In the genomic region with DNA sequence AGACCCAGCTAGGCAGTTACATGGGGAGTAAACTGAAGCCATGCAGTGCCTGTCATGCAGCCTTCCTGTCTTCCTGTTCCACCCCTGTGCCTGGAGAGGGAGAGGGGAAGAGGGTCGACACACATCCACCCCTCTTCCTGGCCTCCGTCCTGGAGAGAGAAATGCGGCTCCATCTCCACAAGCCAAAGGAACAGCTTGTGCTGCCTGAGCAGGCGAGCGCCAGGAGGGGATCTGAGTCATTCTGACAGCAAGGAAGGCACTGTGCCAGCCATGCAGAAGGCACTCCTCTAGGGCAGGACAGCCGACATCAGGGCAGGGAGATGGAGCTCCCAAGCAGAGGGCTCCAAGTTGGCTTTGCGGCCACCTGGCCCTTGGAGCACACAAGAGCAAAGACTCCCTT, we compare ENCODE assay signal across 9 mouse cellular contexts. TPM values are rescaled to one million over a fixed set of nuclear protein-coding genes. Genes with fewer than 3 reads are reported as not detected.
DNase-seq lines count a peak whose midpoint lies in the region; ATAC-seq and TF ChIP-seq lines count a peak whose summit lies in the region.
"Had no signal": no experiment of that assay in that cellular context is flagged by ENCODE, and none has a peak within 500 bp of the region (broad histone marks: within the 10 kb centered on the region; RNA-seq: fewer than 3 reads in every experiment).

No protein-coding gene starts in this region.

- DNase-seq in kidney, postnatal 10 days, result peak; percentile 25
- peak; percentile 66 for DNase-seq in brain, embryonic 18.5 days (ENCODE audit: low read depth, low spot score)
- peak; percentile 63 for DNase-seq in gastrocnemius, adult 2 months
- DNase-seq in layer of hippocampus, postnatal 36 days, result peak; percentile 87 to 89
- DNase-seq in T-cell, adult 2 months (ENCODE audit: low spot score), result no peak
- DNase-seq in thymus, adult 2 months, result no peak
- DNase-seq: liver, embryonic 13.5 days had no signal

- no peak for TF ChIP-seq POLR2A in thymus, adult 2 months (IDR thresholded peaks at IDR 0.05; ENCODE audit: control insufficient read depth, extremely low read depth, insufficient read depth, low read length, poor library complexity)

- TF ChIP-seq CTCF in gastrocnemius, adult 2 months (IDR thresholded peaks at IDR 0.05), result no peak
- TF ChIP-seq CTCF in thymus, adult 2 months (IDR thresholded peaks at IDR 0.05; ENCODE audit: borderline replicate concordance, control insufficient read depth, extremely low read depth, insufficient read depth, low read length, poor library complexity), result no peak

- H3K27ac ChIP-seq in kidney, embryonic 16.5 days (ENCODE audit: low read length), result no peak overlapping the region
- no peak overlapping the region for H3K27ac ChIP-seq in gastrocnemius, adult 2 months
- no peak overlapping the region for H3K27ac ChIP-seq in thymus, adult 2 months (ENCODE audit: control insufficient read depth, insufficient read depth, low read length)
- H3K27ac ChIP-seq: liver, embryonic 13.5 days had no signal

- H3K9me3 ChIP-seq in kidney, embryonic 16.5 days (ENCODE audit: low read length), result no peaks in the 10 kb centered on the region
- H3K9me3 ChIP-seq: liver, embryonic 13.5 days had no signal

- WGBS in kidney, embryonic 16.5 days, result 51% methylated on average over 7 of the region's 7 CpGs
- 50% methylated on average over 7 of the region's 7 CpGs for WGBS in thymus, adult 2 months

- H3K27me3 ChIP-seq in kidney, embryonic 16.5 days (ENCODE audit: insufficient read depth, low read length), result no peaks in the 10 kb centered on the region
- no peaks in the 10 kb centered on the region for H3K27me3 ChIP-seq in thymus, adult 2 months (ENCODE audit: control insufficient read depth, insufficient read depth, low read length)
- H3K27me3 ChIP-seq: liver, embryonic 13.5 days had no signal

- H3K9ac ChIP-seq in kidney, embryonic 16.5 days (replicated peaks; ENCODE audit: low read length), result no peak overlapping the region
- H3K9ac ChIP-seq: liver, embryonic 13.5 days had no signal

- no peak overlapping the region for H3K4me2 ChIP-seq in kidney, embryonic 16.5 days (replicated peaks; ENCODE audit: low read depth, low read length)
- H3K4me2 ChIP-seq: liver, embryonic 13.5 days had no signal

- intact Hi-C loops in gastrocnemius, adult 2 months (cut with DNase I), result no loop called here

- H3K36me3 ChIP-seq in kidney, embryonic 16.5 days (ENCODE audit: insufficient read depth, low read length), result no peaks in the 10 kb centered on the region
- no peaks in the 10 kb centered on the region for H3K36me3 ChIP-seq in thymus, adult 2 months (ENCODE audit: control insufficient read depth, insufficient read depth, low read length)
- H3K36me3 ChIP-seq: liver, embryonic 13.5 days had no signal

- no peak for ATAC-seq in kidney, embryonic 16.5 days (ENCODE audit: low FRiP score, low TSS enrichment)
- ATAC-seq in megakaryocyte, adult 5-6 weeks (ENCODE audit: poor library complexity, severe bottlenecking), result no peak

- no peak overlapping the region for H3K4me3 ChIP-seq in kidney, embryonic 16.5 days (ENCODE audit: low read length)
- H3K4me3 ChIP-seq in gastrocnemius, adult 2 months, result no peak overlapping the region
- no peak overlapping the region for H3K4me3 ChIP-seq in thymus, adult 2 months (ENCODE audit: control insufficient read depth, insufficient read depth, low read length)
- H3K4me3 ChIP-seq: liver, embryonic 13.5 days had no signal

- H3K4me1 ChIP-seq in kidney, embryonic 16.5 days (ENCODE audit: insufficient read depth, low read length), result no peaks in the 10 kb centered on the region
- H3K4me1 ChIP-seq in thymus, adult 2 months (replicated peaks; ENCODE audit: control insufficient read depth, insufficient read depth, low read length), result no peaks in the 10 kb centered on the region; the same call in 1 of the 2 replicates
- H3K4me1 ChIP-seq: liver, embryonic 13.5 days had no signal

RNA-seq across cellular contexts. Expression of gene Kcna5, which starts 50.6 kb away (rescaled TPM):
- polyA plus RNA-seq in kidney, embryonic 16.5 days (2015; fragmentation: Nextera tagmentation; extraction: Ambion mirVana), result 4.8 and 5.0 TPM in 2 replicates
- 10 to 100 TPM in 1 of 2 experiments, 1 to 10 TPM in 1; 3.8 to 10.3 TPM for total RNA-seq in gastrocnemius, adult 2 months (2021)
- 1 to 10 TPM; 1.3 to 1.6 TPM for total RNA-seq in layer of hippocampus, postnatal 36 days (2021)
- not detected in 2 replicates for total RNA-seq in megakaryocyte, adult 5-6 weeks (2015)
- not detected in 2 replicates for total RNA-seq in megakaryocyte, adult 5-6 weeks (2017)
- polyA plus RNA-seq in thymus, adult 2 months (2012; rRNA removed), result 0.92 and 1.6 TPM in 2 replicates

Comparison
In these comparisons a context has a peak if more than half of its experiments do, and no peak if none do; other contexts are left out.
1. DNase-seq: peak in kidney, postnatal 10 days (single experiment), brain, embryonic 18.5 days (single experiment), gastrocnemius, adult 2 months (single experiment) and layer of hippocampus, postnatal 36 days (2 of 2); none in T-cell, adult 2 months (single experiment) and thymus, adult 2 months (single experiment).